Mouse (Mus musculus) myocyte (in vitro differentiated cells): ENCODE measurements around the gene Flad1. TPM values are rescaled to one million over a fixed set of nuclear protein-coding genes. Genes with fewer than 3 reads are reported as not detected.

ENCODE experiments used
- H3K27me3 ChIP-seq: one replicate; pipeline ENCODE4 v1.6.1; 2011; ENCODE audit not compliant: control insufficient read depth, insufficient read depth, insufficient read length
- H3K36me3 ChIP-seq: one replicate; pipeline ENCODE4 v1.6.1; 2011; ENCODE audit not compliant: control insufficient read depth, insufficient read depth
- H3K4me2 ChIP-seq: one replicate; pipeline ENCODE4 v1.6.1; 2011; ENCODE audit warnings: low read depth, control low read depth
- H3K4me3 ChIP-seq: one replicate; pipeline ENCODE4 v1.5.1; 2011; ENCODE audit warnings: mild to moderate bottlenecking, control low read depth, moderate library complexity
- H3K79me2 ChIP-seq: one replicate; pipeline ENCODE4 v1.6.1; 2011; ENCODE audit not compliant: control insufficient read depth, insufficient read depth
- H3ac ChIP-seq: one replicate; pipeline ENCODE4 v1.6.1; 2011; ENCODE audit not compliant: control insufficient read depth, insufficient read length
- CEBPB ChIP-seq: IDR thresholded peaks from 2 replicates; pipeline ENCODE4 v1.6.1; 2011; ENCODE audit warnings: mild to moderate bottlenecking, moderate library complexity; ENCODE audit not compliant: poor library complexity, insufficient read depth, severe bottlenecking
- E2F4 ChIP-seq: IDR thresholded peaks from one replicate; pipeline ENCODE4 v1.6.1; 2011; ENCODE audit warnings: mild to moderate bottlenecking, control low read depth, moderate library complexity; ENCODE audit not compliant: insufficient read depth
- MAX ChIP-seq: IDR thresholded peaks from one replicate; pipeline ENCODE4 v1.6.1; 2011; ENCODE audit warnings: low read depth, mild to moderate bottlenecking, control low read depth
- MYOD1 ChIP-seq, 3 experiments: IDR thresholded peaks; one replicate each; pipeline ENCODE4 v1.6.1; 2011; ENCODE audit warnings: control low read depth in 2 of 3, low read depth in 2 of 3, mild to moderate bottlenecking in 2 of 3, moderate library complexity in 1 of 3; ENCODE audit not compliant: insufficient read length in 2 of 3, control insufficient read depth in 1 of 3
- MYOG ChIP-seq, 3 experiments: IDR thresholded peaks; one replicate each; pipeline ENCODE4 v1.6.1; 2011; ENCODE audit warnings: control low read depth in 2 of 3, low read depth in 2 of 3, mild to moderate bottlenecking in 2 of 3; ENCODE audit not compliant: insufficient read length in 2 of 3, control insufficient read depth in 1 of 3, insufficient read depth in 1 of 3
- POLR2A ChIP-seq: IDR thresholded peaks from one replicate; pipeline ENCODE4 v1.6.1; 2011; ENCODE audit warnings: low read depth, mild to moderate bottlenecking, control low read depth, moderate library complexity; ENCODE audit not compliant: insufficient read length
- POLR2AphosphoS2 ChIP-seq: IDR thresholded peaks from one replicate; pipeline ENCODE4 v1.6.1; 2011; ENCODE audit warnings: low read depth, control low read depth; ENCODE audit not compliant: insufficient read length
- REST ChIP-seq: IDR thresholded peaks from one replicate; pipeline ENCODE4 v1.6.1; 2011; ENCODE audit warnings: mild to moderate bottlenecking, control low read depth, moderate library complexity; ENCODE audit not compliant: insufficient read depth, insufficient read length
- SRF ChIP-seq: IDR thresholded peaks from one replicate; pipeline ENCODE4 v1.6.1; 2011; ENCODE audit warnings: low read depth; ENCODE audit not compliant: control insufficient read depth, insufficient read length
- TCF12 ChIP-seq: IDR thresholded peaks from one replicate; pipeline ENCODE4 v1.6.1; 2011; ENCODE audit warnings: mild to moderate bottlenecking, control low read depth; ENCODE audit not compliant: poor library complexity, insufficient read depth, severe bottlenecking
- TCF3 ChIP-seq: IDR thresholded peaks from one replicate; pipeline ENCODE4 v1.6.1; 2011; ENCODE audit warnings: low read depth, control low read depth; ENCODE audit not compliant: insufficient read length
- USF1 ChIP-seq: IDR thresholded peaks from one replicate; pipeline ENCODE4 v1.6.1; 2011; ENCODE audit warnings: low read depth, mild to moderate bottlenecking, control low read depth, moderate library complexity
- polyA plus RNA-seq: library from polyadenylated mRNA; unstranded; fragments of >200 nt; fragmentation: generic; extraction: Trizol; gene quantifications from one replicate; pipeline ENCODE4 v1.2.1, GENCODE M21; 2012; ENCODE audit warnings: missing spikeins

Gene Flad1
- polyA plus RNA-seq, 1 experiment, result 19.8 TPM

- H3K79me2 ChIP-seq, result peaks cover 35% of the 10 kb centered on the region
- H3ac ChIP-seq, result peak overlapping the region; percentile 66
- no peaks in the 10 kb centered on the region for H3K36me3 ChIP-seq
- no peak for TF ChIP-seq MAX
- TF ChIP-seq TCF3, result no peak
- TF ChIP-seq POLR2AphosphoS2, result peak; percentile 55
- TF ChIP-seq TCF12, result no peak
- no peak for TF ChIP-seq USF1
- peak; percentile 78 for TF ChIP-seq SRF
- TF ChIP-seq MYOG (IDR thresholded peaks at IDR 0.05; ENCODE audit: control insufficient read depth in 1 of 3, insufficient read depth in 1 of 3, insufficient read length in 2 of 3, low read depth in 2 of 3), result peak in 1 of 3 experiments; percentile 23
- no peak for TF ChIP-seq REST
- peak; percentile 48 for TF ChIP-seq POLR2A
- no peak for TF ChIP-seq E2F4
- TF ChIP-seq MYOD1 (IDR thresholded peaks at IDR 0.05; ENCODE audit: control insufficient read depth in 1 of 3, insufficient read length in 2 of 3, low read depth in 2 of 3), result peak in 1 of 3 experiments; percentile 18
- no peak for TF ChIP-seq CEBPB
- peak overlapping the region; percentile 99 for H3K4me3 ChIP-seq
- H3K4me2 ChIP-seq, result peak overlapping the region; percentile 90
- H3K27me3 ChIP-seq, result no peaks in the 10 kb centered on the region
These were observed 18.1 kb downstream of the Flad1 start for GRCm38 (mm10) chr3:89393605-89394004.

- Histone ChIP-seq H3K36me3 (no peaks in the 10 kb centered on the region), H3K4me2 (peak overlapping the region; percentile 65), H3K27me3 (no peaks in the 10 kb centered on the region), H3ac (peak overlapping the region; percentile 66), H3K79me2 (peaks cover 39% of the 10 kb centered on the region), H3K4me3 (peak overlapping the region; percentile 99)
- TF ChIP-seq TCF3 (no peak), POLR2AphosphoS2 (peak; percentile 32), SRF (no peak), MYOD1 (IDR thresholded peaks at IDR 0.05; ENCODE audit: control insufficient read depth in 1 of 3, insufficient read length in 2 of 3, low read depth in 2 of 3) (peak in 1 of 3 experiments; percentile 18), POLR2A (peak; percentile 35)
These were observed 18.8 kb downstream of the Flad1 start for GRCm38 (mm10) chr3:89392871-89393311.

GRCm38 (mm10) chr3:89391663-89392511 is 19.8 kb downstream of the Flad1 start:
- Histone ChIP-seq H3K4me3 (peak overlapping the region; percentile 99), H3K27me3 (no peaks in the 10 kb centered on the region), H3K79me2 (peaks cover 42% of the 10 kb centered on the region), H3K4me2 (peak overlapping the region; percentile 96), H3K36me3 (no peaks in the 10 kb centered on the region), H3ac (peak overlapping the region; percentile 66)
- TF ChIP-seq SRF, result peak; percentile 78
- TF ChIP-seq REST, result no peak
- TF ChIP-seq MAX, result no peak
- TF ChIP-seq TCF3, result no peak
- TF ChIP-seq TCF12, result no peak
- no peak for TF ChIP-seq CEBPB
- TF ChIP-seq USF1, result no peak
- TF ChIP-seq POLR2AphosphoS2, result peak; percentile 76
- peak; percentile 60 for TF ChIP-seq POLR2A
- no peak for TF ChIP-seq MYOG (IDR thresholded peaks at IDR 0.05; ENCODE audit: control insufficient read depth in 1 of 3, insufficient read depth in 1 of 3, insufficient read length in 2 of 3, low read depth in 2 of 3)
- TF ChIP-seq MYOD1 (IDR thresholded peaks at IDR 0.05; ENCODE audit: control insufficient read depth in 1 of 3, insufficient read length in 2 of 3, low read depth in 2 of 3), result peak in 1 of 3 experiments; percentile 23
- TF ChIP-seq E2F4, result no peak

DNA sequence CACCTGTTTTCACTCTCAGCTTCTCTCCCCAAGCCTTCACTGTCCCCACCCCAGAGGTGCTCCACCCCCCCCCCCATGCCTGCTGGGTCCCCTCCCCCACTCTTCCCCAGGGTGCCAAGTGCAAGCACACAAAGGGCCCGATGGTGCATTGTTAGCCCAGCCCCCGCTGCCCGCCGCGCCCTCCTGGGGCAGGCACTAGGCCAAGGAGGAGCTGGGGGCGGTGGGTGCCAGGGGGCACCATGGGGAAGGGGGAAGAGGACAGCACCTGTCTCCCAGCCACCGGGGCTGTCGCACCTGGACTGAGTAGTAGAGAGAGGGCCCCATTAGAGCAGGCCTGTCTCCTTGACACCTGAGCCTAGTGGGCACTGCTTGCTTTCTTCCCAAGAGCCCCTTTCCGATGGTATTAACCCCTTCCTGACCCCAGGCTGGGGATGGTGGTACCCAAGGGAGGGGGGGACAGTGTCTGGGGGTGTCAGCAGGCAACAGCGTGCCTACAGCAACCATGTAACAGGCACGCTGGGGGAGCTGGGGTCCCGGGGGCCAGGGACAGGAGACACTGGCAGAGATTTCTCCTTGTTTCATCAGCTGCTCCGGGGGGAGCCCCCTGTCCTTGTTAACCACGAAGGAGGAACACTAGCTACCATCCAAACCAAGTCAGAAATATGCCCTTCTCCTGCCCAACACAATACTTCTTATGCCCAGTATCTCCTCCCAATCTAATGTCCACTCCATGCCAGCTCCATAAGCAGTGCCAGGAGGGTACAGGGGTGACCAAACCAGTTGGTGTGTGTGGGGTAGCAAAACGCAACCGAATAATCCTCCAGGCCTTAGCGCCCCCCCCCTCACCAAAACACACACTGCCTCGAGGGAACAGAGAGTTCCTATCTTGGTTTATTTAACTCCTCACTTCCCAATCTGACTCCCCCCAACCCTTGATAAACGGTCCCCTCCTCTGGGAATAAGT is 20.7 kb downstream of the Flad1 start:
- Histone ChIP-seq H3ac (peak overlapping the region; percentile 66), H3K79me2 (peaks cover 42% of the 10 kb centered on the region), H3K4me3 (peak overlapping the region; percentile 99), H3K27me3 (no peaks in the 10 kb centered on the region), H3K4me2 (peak overlapping the region; percentile 96), H3K36me3 (peaks cover 2% of the 10 kb centered on the region)
- TF ChIP-seq TCF3, result no peak
- no peak for TF ChIP-seq MAX
- no peak for TF ChIP-seq TCF12
- no peak for TF ChIP-seq E2F4
- no peak for TF ChIP-seq SRF
- peak; percentile 63 for TF ChIP-seq POLR2A
- no peak for TF ChIP-seq USF1
- TF ChIP-seq MYOG (IDR thresholded peaks at IDR 0.05; ENCODE audit: control insufficient read depth in 1 of 3, insufficient read depth in 1 of 3, insufficient read length in 2 of 3, low read depth in 2 of 3), result peak in 1 of 3 experiments; percentile 38
- TF ChIP-seq MYOD1 (IDR thresholded peaks at IDR 0.05; ENCODE audit: control insufficient read depth in 1 of 3, insufficient read length in 2 of 3, low read depth in 2 of 3), result peak in 1 of 3 experiments; percentile 53
- TF ChIP-seq REST, result no peak
- peak; percentile 28 for TF ChIP-seq POLR2AphosphoS2
- peak; percentile 93 for TF ChIP-seq CEBPB
